Mouse (Mus musculus) adrenal gland, adult 18-20 months (tissue): ENCODE measurements around the gene Gamt. TPM values are rescaled to one million over a fixed set of nuclear protein-coding genes. Genes with fewer than 3 reads are reported as not detected.
A peak's percentile ranks its signal among the peaks of the same experiment; 100 is the strongest.

Experiments
- DNase-seq, 2 experiments: peaks; one replicate each; pipeline ENCODE4 v3.0.0; 2021 to 2022; ENCODE audit warnings: low spot score in 2 of 2
- long read RNA-seq, 2 experiments: library from polyadenylated mRNA; stranded (forward); transcript quantifications; one replicate each; pipeline ENCODE4 v2.0.0; 2021
- total RNA-seq, 2 experiments: library from RNA; stranded (reverse); gene quantifications; 1 replicate in 1 of 2; 2 replicates in 1 of 2; pipeline ENCODE4 v1.2.3; 2021

The Gamt gene
- total RNA-seq, result 100 to 1,000 TPM; 146 to 236 TPM
- long read RNA-seq, experiment 1, transcript Gamt-202 (6 exons, 988 nt), result major isoform, 33 of 53 reads
- long read RNA-seq, experiment 1, partial matches to known transcripts, result 9 of 53 reads
- long read RNA-seq, experiment 1, other reads (novel, unspliced or antisense), result 8 of 53 reads
- long read RNA-seq, experiment 2, transcript Gamt-202 (6 exons, 988 nt), result major isoform, 172 of 240 reads
- long read RNA-seq, experiment 2, partial matches to known transcripts, result 48 of 240 reads
- long read RNA-seq, experiment 2, other reads (novel, unspliced or antisense), result 17 of 240 reads

GRCm38 (mm10) chr10:80260642-80261584, at the start of gene Gamt, which contains the start of gene Dazap1:
Gamt (minus strand) TSS chr10:80261012.
Dazap1 (plus strand) TSS chr10:80261486.
- DNase-seq, result peak; percentile 97

GRCm38 (mm10) chr10:80304862-80305261, 44.0 kb upstream of the Gamt start:
- DNase-seq, result no peak

- DNase-seq, result no peak
Observed at GRCm38 (mm10) chr10:80304458-80304857, 43.6 kb upstream of the Gamt start.

GRCm38 (mm10) chr10:80302471-80302881, 41.7 kb upstream of the Gamt start:
- DNase-seq, result peak in 1 of 2 experiments; percentile 66

- DNase-seq, result no peak
Observed at GRCm38 (mm10) chr10:80302082-80302355, 41.2 kb upstream of the Gamt start.

GRCm38 (mm10) chr10:80301256-80302081, 40.7 kb upstream of the Gamt start:
- no peak for DNase-seq

GRCm38 (mm10) chr10:80300672-80301181, 39.9 kb upstream of the Gamt start:
- DNase-seq, result no peak

GRCm38 (mm10) chr10:80299824-80300223, 39.0 kb upstream of the Gamt start:
- DNase-seq, result no peak

- no peak for DNase-seq
Observed at GRCm38 (mm10) chr10:80299301-80299700, 38.5 kb upstream of the Gamt start.

GRCm38 (mm10) chr10:80298571-80299281, 37.9 kb upstream of the Gamt start:
- no peak for DNase-seq

GRCm38 (mm10) chr10:80297526-80298133, 36.8 kb upstream of the Gamt start:
- no peak for DNase-seq

GRCm38 (mm10) chr10:80296824-80297223, 36.0 kb upstream of the Gamt start:
- no peak for DNase-seq

GRCm38 (mm10) chr10:80295618-80296425, 35.0 kb upstream of the Gamt start, which contains the start of gene Apc2:
Apc2 (plus strand) TSS chr10:80295977.
- DNase-seq, result peak; percentile 62 to 63

GRCm38 (mm10) chr10:80294788-80295303, 34.0 kb upstream of the Gamt start:
- DNase-seq, result no peak

- no peak for DNase-seq
Observed at GRCm38 (mm10) chr10:80294311-80294710, 33.5 kb upstream of the Gamt start.

- DNase-seq, result no peak
Observed at GRCm38 (mm10) chr10:80293325-80293724, 32.5 kb upstream of the Gamt start.

GRCm38 (mm10) chr10:80292251-80293146, 31.7 kb upstream of the Gamt start, which contains the start of gene Rps15:
Rps15 (plus strand) TSS chr10:80292453.
- peak; percentile 91 to 93 for DNase-seq

GRCm38 (mm10) chr10:80288657-80289056, 27.8 kb upstream of the Gamt start:
- DNase-seq, result no peak
